Mouse (Mus musculus) left cerebral cortex, adult 9 months (tissue): ENCODE results near the gene Auts2.

ENCODE experiments used
- DNase-seq, 2 experiments: peaks; one replicate each; pipeline ENCODE4 v3.0.0; 2022; ENCODE audit warnings: low spot score in 2 of 2

Auts2 gene

GRCm38 (mm10) chr5:132013296-132013695 lies 529.8 kb downstream of the Auts2 start:
- DNase-seq = no peak

GRCm38 (mm10) chr5:132011795-132012194 lies 531.3 kb downstream of the Auts2 start:
- no peak for DNase-seq

GRCm38 (mm10) chr5:132008703-132009222 lies 534.4 kb downstream of the Auts2 start:
- no peak for DNase-seq

GRCm38 (mm10) chr5:132007907-132008306 lies 535.2 kb downstream of the Auts2 start:
- DNase-seq = no peak

GRCm38 (mm10) chr5:131992681-131993211 lies 550.4 kb downstream of the Auts2 start:
- no peak for DNase-seq

- DNase-seq = peak; percentile 11 to 21
These were observed 550.9 kb downstream of the Auts2 start for GRCm38 (mm10) chr5:131992268-131992667.

GRCm38 (mm10) chr5:131990532-131990931 lies 552.6 kb downstream of the Auts2 start:
- DNase-seq = no peak

GRCm38 (mm10) chr5:131981451-131981850 lies 561.7 kb downstream of the Auts2 start:
- peak in 1 of 2 experiments; percentile 21 for DNase-seq

- no peak for DNase-seq
These were observed 564.2 kb downstream of the Auts2 start for GRCm38 (mm10) chr5:131978939-131979338.

- no peak for DNase-seq
These were observed 565.6 kb downstream of the Auts2 start for GRCm38 (mm10) chr5:131977497-131977896.

GRCm38 (mm10) chr5:131971901-131972300 lies 571.2 kb downstream of the Auts2 start:
- no peak for DNase-seq

GRCm38 (mm10) chr5:131965499-131965898 lies 577.6 kb downstream of the Auts2 start:
- DNase-seq = peak in 1 of 2 experiments; percentile 18

- no peak for DNase-seq
These were observed 579.6 kb downstream of the Auts2 start for GRCm38 (mm10) chr5:131963565-131963964.

- DNase-seq = no peak
These were observed 581.3 kb downstream of the Auts2 start for GRCm38 (mm10) chr5:131961859-131962258.

- DNase-seq = no peak
These were observed 582.7 kb downstream of the Auts2 start for GRCm38 (mm10) chr5:131960432-131960831.

- DNase-seq = no peak
These were observed 586.1 kb downstream of the Auts2 start for GRCm38 (mm10) chr5:131956998-131957397.

- DNase-seq = no peak
These were observed 587.1 kb downstream of the Auts2 start for GRCm38 (mm10) chr5:131956090-131956489.

GRCm38 (mm10) chr5:131955227-131956016 lies 587.7 kb downstream of the Auts2 start:
- DNase-seq = no peak

- DNase-seq = no peak
These were observed 594.5 kb downstream of the Auts2 start for GRCm38 (mm10) chr5:131948571-131949151.

- DNase-seq = no peak
These were observed 596.3 kb downstream of the Auts2 start for GRCm38 (mm10) chr5:131946801-131947200.

GRCm38 (mm10) chr5:131944761-131945160 lies 598.4 kb downstream of the Auts2 start:
- no peak for DNase-seq

GRCm38 (mm10) chr5:131928696-131929095 lies 614.4 kb downstream of the Auts2 start:
- no peak for DNase-seq

GRCm38 (mm10) chr5:131922759-131923158 lies 620.4 kb downstream of the Auts2 start:
- DNase-seq = no peak
